Mouse (Mus musculus): ENCODE results near the gene Csta1. TPM values are rescaled to one million over a fixed set of nuclear protein-coding genes. Genes with fewer than 3 reads are reported as not detected.
"Not testable (repeated sequence)": the region's sequence is repeated elsewhere in the genome, so short reads cannot be mapped to it uniquely, and the experiment has no call there.

Csta1 gene
- total and polyA plus RNA-seq, 2 experiments from 2014 or later: not detected

DNA sequence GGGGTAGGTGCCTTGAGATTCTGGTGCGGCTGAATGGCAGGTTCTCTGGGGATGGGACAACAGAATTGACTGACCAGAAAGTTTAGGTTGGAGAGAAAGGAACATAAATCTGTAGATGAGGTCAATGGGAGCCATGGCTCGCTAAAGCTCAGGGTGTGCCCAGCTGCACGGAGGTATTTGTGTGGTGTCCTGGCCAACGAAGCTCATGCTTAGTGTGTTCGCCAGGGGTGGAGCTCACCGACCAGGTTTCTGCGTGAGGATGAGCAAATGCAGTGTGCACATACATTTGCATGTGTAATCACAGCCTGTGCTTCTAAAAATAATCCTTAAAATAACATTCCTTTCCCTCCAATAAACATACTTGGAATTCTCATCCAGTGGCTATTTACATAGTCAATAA lies 2.9 kb downstream of the Csta1 start:
- H3K4me3 ChIP-seq (ENCODE audit: low read depth, low read length): no peak overlapping the region
- no peak overlapping the region for H3K9ac ChIP-seq (replicated peaks; ENCODE audit: low read depth, low read length)
- TF ChIP-seq CTCF (IDR thresholded peaks at IDR 0.05; ENCODE audit: low read depth): no peak
- 71% methylated on average over 7 of the region's 7 CpGs for WGBS
- no peaks in the 10 kb centered on the region for H3K4me1 ChIP-seq (ENCODE audit: control insufficient read depth, insufficient read depth)
- H3K9me3 ChIP-seq (replicated peaks; ENCODE audit: control insufficient read depth, low read length): no peaks in the 10 kb centered on the region
- ATAC-seq (ENCODE audit: insufficient read depth, low read depth) (no peak), DNase-seq (ENCODE audit: low spot score) (no peak)
- no peaks in the 10 kb centered on the region for H3K36me3 ChIP-seq (replicated peaks; ENCODE audit: control insufficient read depth, insufficient read depth, low read length)
- no peak overlapping the region for H3K4me2 ChIP-seq (ENCODE audit: low read depth, low read length)
- no peaks in the 10 kb centered on the region for H3K27me3 ChIP-seq (ENCODE audit: control insufficient read depth, insufficient read depth, low read length)
- no peak overlapping the region for H3K27ac ChIP-seq (ENCODE audit: low read depth)

DNA sequence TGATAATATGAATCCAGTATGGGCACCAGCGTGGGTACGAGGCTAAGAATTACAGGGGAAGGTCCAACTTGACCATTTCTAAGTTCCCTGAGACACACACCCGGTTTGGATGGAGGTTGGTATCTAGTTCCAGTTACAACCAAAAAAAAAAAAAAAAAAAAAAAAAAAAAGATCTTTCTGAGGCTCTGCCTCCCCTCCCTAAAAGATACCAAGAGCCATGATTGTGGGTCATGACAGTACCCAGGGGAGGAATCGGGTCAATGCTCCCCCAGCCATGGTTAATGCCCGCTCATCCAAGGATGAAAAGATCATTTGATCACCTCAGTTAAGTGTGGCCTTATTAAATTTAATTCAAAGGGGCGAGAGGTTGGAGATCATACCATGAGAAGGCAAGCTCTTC lies 15.3 kb downstream of the Csta1 start:
- not testable (repeated sequence) for DNase-seq (ENCODE audit: low spot score); H3K4me1 ChIP-seq (ENCODE audit: control insufficient read depth, insufficient read depth); H3K27me3 ChIP-seq (ENCODE audit: control insufficient read depth, insufficient read depth, low read length); H3K4me3 ChIP-seq (ENCODE audit: low read depth, low read length); H3K9me3 ChIP-seq (replicated peaks; ENCODE audit: control insufficient read depth, low read length); H3K9ac ChIP-seq (replicated peaks; ENCODE audit: low read depth, low read length); ATAC-seq (ENCODE audit: insufficient read depth, low read depth); H3K27ac ChIP-seq (ENCODE audit: low read depth); H3K4me2 ChIP-seq (ENCODE audit: low read depth, low read length); H3K36me3 ChIP-seq (replicated peaks; ENCODE audit: control insufficient read depth, insufficient read depth, low read length)
- WGBS: 80% methylated on average over 6 of the region's 6 CpGs

DNA sequence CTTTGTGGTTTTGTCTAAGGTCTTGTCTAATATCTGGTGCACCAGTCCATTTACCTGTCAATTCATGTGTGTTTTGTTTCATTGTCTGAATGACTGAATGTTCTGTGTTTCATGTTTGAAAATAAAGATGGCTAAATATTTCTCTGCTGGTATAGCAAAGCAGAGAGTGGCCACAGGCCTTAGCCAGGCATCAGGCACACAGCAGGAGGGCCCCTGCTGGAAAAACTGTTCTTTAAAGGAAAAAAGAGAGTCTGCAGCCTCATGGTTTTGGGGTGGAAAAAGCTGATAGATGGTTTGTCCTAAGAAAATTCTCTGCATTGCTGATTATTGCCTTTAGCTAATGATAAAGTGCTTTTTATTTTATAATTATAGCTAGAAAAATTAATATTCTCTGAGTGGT lies 19.6 kb downstream of the Csta1 start:
- H3K9ac ChIP-seq (replicated peaks; ENCODE audit: low read depth, low read length); H3K9me3 ChIP-seq (replicated peaks; ENCODE audit: control insufficient read depth, low read length); H3K4me3 ChIP-seq (ENCODE audit: low read depth, low read length); H3K36me3 ChIP-seq (replicated peaks; ENCODE audit: control insufficient read depth, insufficient read depth, low read length); ATAC-seq (ENCODE audit: insufficient read depth, low read depth); H3K4me1 ChIP-seq (ENCODE audit: control insufficient read depth, insufficient read depth); DNase-seq (ENCODE audit: low spot score); H3K27me3 ChIP-seq (ENCODE audit: control insufficient read depth, insufficient read depth, low read length); H3K27ac ChIP-seq (ENCODE audit: low read depth); H3K4me2 ChIP-seq (ENCODE audit: low read depth, low read length): not testable (repeated sequence)

DNA sequence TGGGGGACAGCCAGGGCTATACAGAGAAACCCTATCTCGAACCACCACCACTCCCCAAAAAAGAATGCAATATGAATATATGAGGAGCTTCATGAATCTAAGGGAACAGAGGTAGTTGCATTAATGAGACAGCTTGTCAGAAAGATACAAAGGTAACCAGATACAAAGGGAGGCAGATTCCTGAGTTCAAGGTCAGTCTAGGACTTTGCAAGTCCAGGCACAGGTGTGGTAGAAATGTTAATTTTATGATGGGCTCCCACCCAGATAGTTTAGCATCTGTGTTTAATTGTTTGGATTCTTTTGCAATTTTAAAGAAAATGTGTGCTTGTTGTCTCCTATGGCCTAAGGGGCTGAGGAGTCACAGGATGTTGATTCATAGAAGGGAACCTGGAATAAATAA lies 28.8 kb downstream of the Csta1 start:
- Histone ChIP-seq H3K9ac (replicated peaks; ENCODE audit: low read depth, low read length) (no peak overlapping the region), H3K27ac (ENCODE audit: low read depth) (no peak overlapping the region), H3K4me2 (ENCODE audit: low read depth, low read length) (no peak overlapping the region), H3K36me3 (replicated peaks; ENCODE audit: control insufficient read depth, insufficient read depth, low read length) (no peaks in the 10 kb centered on the region), H3K27me3 (ENCODE audit: control insufficient read depth, insufficient read depth, low read length) (no peaks in the 10 kb centered on the region), H3K4me3 (ENCODE audit: low read depth, low read length) (no peak overlapping the region), H3K4me1 (ENCODE audit: control insufficient read depth, insufficient read depth) (no peaks in the 10 kb centered on the region), H3K9me3 (replicated peaks; ENCODE audit: control insufficient read depth, low read length) (peaks cover 10% of the 10 kb centered on the region)
- WGBS: 86% methylated on average over 1 of the region's 1 CpGs
- TF ChIP-seq EP300 (IDR thresholded peaks at IDR 0.05; ENCODE audit: low read depth) (no peak), CTCF (IDR thresholded peaks at IDR 0.05; ENCODE audit: low read depth) (no peak)
- DNase-seq (ENCODE audit: low spot score): no peak
- ATAC-seq (ENCODE audit: insufficient read depth, low read depth): no peak

DNA sequence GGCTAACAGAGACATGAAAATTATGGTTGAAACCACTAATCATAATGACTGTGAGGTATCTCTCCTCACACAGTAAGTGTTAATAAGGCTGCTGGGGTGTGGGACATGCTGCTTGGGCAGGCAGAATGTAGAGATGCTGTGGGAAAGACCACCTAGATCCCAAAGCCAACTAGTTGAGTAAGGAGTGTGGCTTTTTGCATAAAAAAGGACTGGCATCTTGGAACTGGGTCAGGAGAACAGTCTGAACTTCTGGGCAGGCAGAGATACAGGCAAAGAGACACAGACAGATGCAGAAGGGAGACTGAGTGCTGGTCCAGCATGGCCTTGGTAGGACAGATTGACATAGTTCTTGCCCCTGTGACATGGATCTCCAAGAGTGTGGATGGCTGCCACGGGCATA lies 29.5 kb downstream of the Csta1 start:
- no peak overlapping the region for H3K9ac ChIP-seq (replicated peaks; ENCODE audit: low read depth, low read length)
- peaks cover 10% of the 10 kb centered on the region for H3K9me3 ChIP-seq (replicated peaks; ENCODE audit: control insufficient read depth, low read length)
- H3K4me3 ChIP-seq (ENCODE audit: low read depth, low read length): no peak overlapping the region
- no peak overlapping the region for H3K27ac ChIP-seq (ENCODE audit: low read depth)
- no peaks in the 10 kb centered on the region for H3K36me3 ChIP-seq (replicated peaks; ENCODE audit: control insufficient read depth, insufficient read depth, low read length)
- H3K4me2 ChIP-seq (ENCODE audit: low read depth, low read length): no peak overlapping the region
- no peak for ATAC-seq (ENCODE audit: insufficient read depth, low read depth)
- TF ChIP-seq EP300 (IDR thresholded peaks at IDR 0.05; ENCODE audit: low read depth): no peak
- no peak for TF ChIP-seq CTCF (IDR thresholded peaks at IDR 0.05; ENCODE audit: low read depth)
- H3K27me3 ChIP-seq (ENCODE audit: control insufficient read depth, insufficient read depth, low read length): no peaks in the 10 kb centered on the region
- WGBS: 86% methylated on average over 1 of the region's 1 CpGs
- no peak for DNase-seq (ENCODE audit: low spot score)
- H3K4me1 ChIP-seq (ENCODE audit: control insufficient read depth, insufficient read depth): no peaks in the 10 kb centered on the region

DNA sequence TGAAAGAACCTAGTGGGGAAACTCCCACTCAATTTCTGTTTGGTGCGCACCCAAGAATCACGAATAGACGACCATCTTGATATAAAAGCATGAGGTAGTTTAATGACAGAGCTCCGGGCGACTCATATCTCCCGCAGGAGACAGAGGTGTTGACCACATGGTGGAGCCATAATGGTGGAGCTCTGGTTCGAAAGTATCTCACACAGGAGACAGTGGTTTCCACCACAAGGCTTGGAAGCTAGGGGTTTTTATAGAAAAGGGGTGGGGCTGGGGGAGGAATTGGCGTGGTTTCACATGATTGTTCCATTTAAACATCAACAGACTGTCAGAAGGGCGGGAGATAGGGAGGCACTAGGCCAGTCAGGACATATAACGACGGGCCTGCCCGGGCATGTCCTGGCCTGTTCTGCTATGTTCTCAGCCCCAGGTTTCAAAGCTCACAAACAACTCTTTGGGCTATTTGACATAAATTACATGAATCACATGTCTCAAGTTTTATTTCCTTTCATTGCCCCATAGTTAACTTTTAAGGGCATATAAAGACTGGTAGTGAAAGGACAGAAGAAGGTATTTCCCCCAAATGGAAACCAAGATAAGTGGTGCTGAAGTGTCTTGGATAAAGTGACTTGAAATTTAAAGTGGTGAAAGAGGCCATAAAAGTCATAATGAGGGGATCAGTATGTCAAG lies 33.1 kb downstream of the Csta1 start:
- 86% methylated on average over 12 of the region's 12 CpGs for WGBS
- H3K27ac ChIP-seq (ENCODE audit: low read depth); H3K4me2 ChIP-seq (ENCODE audit: low read depth, low read length); H3K27me3 ChIP-seq (ENCODE audit: control insufficient read depth, insufficient read depth, low read length); H3K4me1 ChIP-seq (ENCODE audit: control insufficient read depth, insufficient read depth); H3K9me3 ChIP-seq (replicated peaks; ENCODE audit: control insufficient read depth, low read length); H3K36me3 ChIP-seq (replicated peaks; ENCODE audit: control insufficient read depth, insufficient read depth, low read length); ATAC-seq (ENCODE audit: insufficient read depth, low read depth); H3K9ac ChIP-seq (replicated peaks; ENCODE audit: low read depth, low read length); DNase-seq (ENCODE audit: low spot score); H3K4me3 ChIP-seq (ENCODE audit: low read depth, low read length): not testable (repeated sequence)

All from heart, postnatal 0 days (tissue).